Mouse (Mus musculus) bone marrow macrophage, adult 2 months (primary cell): ENCODE results near the gene Zfp668.

ENCODE experiments used
- CTCF ChIP-seq: IDR thresholded peaks from 2 replicates; pipeline ENCODE4 v1.5.1; 2012; ENCODE audit warnings: low read depth, mild to moderate bottlenecking, low read length, moderate library complexity
- POLR2A ChIP-seq: IDR thresholded peaks from 2 replicates; pipeline ENCODE4 v1.6.1; 2012; ENCODE audit warnings: mild to moderate bottlenecking, low read depth, low read length, borderline replicate concordance

DNA sequence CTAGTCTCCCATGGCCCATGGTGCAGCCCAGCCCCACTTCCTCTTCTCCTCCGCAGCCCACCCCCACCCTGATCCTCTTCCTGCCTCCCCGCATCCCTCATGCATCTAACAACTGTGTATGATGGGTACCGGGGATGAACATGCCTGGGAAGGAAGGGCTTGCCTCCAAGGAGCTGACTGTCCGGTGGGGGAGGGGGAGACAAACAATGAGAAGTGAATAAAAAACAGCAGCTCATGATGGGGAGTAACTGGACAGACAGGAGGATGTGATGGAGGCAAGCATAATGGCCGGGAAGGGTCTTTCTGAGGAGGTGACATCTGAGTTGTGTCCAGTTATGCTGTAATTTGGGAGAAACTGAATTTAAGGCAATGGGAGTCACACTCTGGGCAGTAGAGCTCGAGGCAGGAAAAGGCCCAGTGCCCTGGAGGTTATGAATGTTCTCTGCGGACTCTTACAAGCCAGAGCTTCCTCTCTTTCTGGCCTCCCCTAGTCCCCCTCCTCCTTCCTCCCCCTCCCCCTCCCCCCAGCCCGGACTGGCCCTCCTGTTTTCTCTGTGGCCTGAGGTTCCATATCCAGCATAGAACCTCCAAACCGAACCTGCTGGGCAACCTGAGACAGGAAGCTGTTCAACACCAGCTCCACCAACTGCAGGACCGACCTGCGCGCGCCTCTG lies 55.7 kb downstream of the Zfp668 start:
- TF ChIP-seq CTCF, result no peak
- TF ChIP-seq POLR2A, result no peak
